Mouse (Mus musculus): Measurements from ENCODE around the gene Rapgef2.

- TF ChIP-seq CTCF (conservative IDR thresholded peaks at IDR 0.05; ENCODE audit: low read length), result no peak
- TF ChIP-seq NANOG (IDR thresholded peaks at IDR 0.05; ENCODE audit: borderline replicate concordance, low read length), result no peak
Measured at GRCm38 (mm10) chr3:79324697-79325526, 38.6 kb upstream of the Rapgef2 start.

All from E14TG2a.4 (cell line).